Mouse (Mus musculus) forebrain, embryonic 12.5 days (tissue): ENCODE results near the gene Morn5. TPM values are rescaled to one million over a fixed set of nuclear protein-coding genes. Genes with fewer than 3 reads are reported as not detected.

Source experiments
- ATAC-seq: fragments of 200-750 bp; cut with Nextera tagmentation; 2 replicates; pipeline ENCODE4 v1.8.0; 2017; ENCODE audit warnings: moderate TSS enrichment; ENCODE audit not compliant: low FRiP score
- H3K27ac ChIP-seq: fragments of 300-500 bp; sonication (generic); 2 replicates; pipeline ENCODE4 v1.5.1; 2016; ENCODE audit warnings: mild to moderate bottlenecking
- H3K27me3 ChIP-seq: fragments of 300-500 bp; sonication (generic); 2 replicates; pipeline ENCODE4 v1.6.1; 2016; ENCODE audit warnings: mild to moderate bottlenecking
- H3K36me3 ChIP-seq: fragments of 300-500 bp; sonication (generic); replicated peaks from 2 replicates; pipeline ENCODE4 v1.6.1; 2016; ENCODE audit warnings: mild to moderate bottlenecking
- H3K4me1 ChIP-seq: fragments of 300-500 bp; sonication (generic); 2 replicates; pipeline ENCODE4 v1.6.1; 2016
- H3K4me2 ChIP-seq: fragments of 300-500 bp; sonication (generic); 2 replicates; pipeline ENCODE4 v1.6.1; 2016; ENCODE audit warnings: mild to moderate bottlenecking, moderate library complexity
- H3K4me3 ChIP-seq: fragments of 300-500 bp; sonication (generic); replicated peaks from 2 replicates; pipeline ENCODE4 v1.5.1; 2016; ENCODE audit warnings: mild to moderate bottlenecking
- H3K9ac ChIP-seq: fragments of 300-500 bp; sonication (generic); 2 replicates; pipeline ENCODE4 v1.6.1; 2016; ENCODE audit warnings: mild to moderate bottlenecking
- H3K9me3 ChIP-seq: fragments of 300-500 bp; sonication (generic); 2 replicates; pipeline ENCODE4 v1.6.1; 2016
- WGBS: fragments of 180-500 bp; shearing (Covaris S2); methylation state at CpG from one replicate; pipeline ENCODE4 v1.1.7; 2016; 5-methylcytosine and 5-hydroxymethylcytosine counted together
- polyA plus RNA-seq: library from polyadenylated mRNA; unstranded; fragments of >200 nt; fragmentation: Nextera tagmentation; extraction: Ambion mirVana; gene quantifications from 2 replicates; pipeline ENCODE4 v1.2.1, GENCODE M21; 2016

Gene Morn5
- polyA plus RNA-seq, 1 experiment from 2014 or later = 1.3 TPM

GRCm38 (mm10) chr2:36034898-36035297, 14.4 kb upstream of the Morn5 start:
- no peak for ATAC-seq
- H3K4me2 ChIP-seq = no peak overlapping the region
- H3K9ac ChIP-seq = no peak overlapping the region
- peaks cover 44% of the 10 kb centered on the region for H3K36me3 ChIP-seq
- no peak overlapping the region for H3K4me3 ChIP-seq
- peaks cover 1% of the 10 kb centered on the region; the same call in 1 of the 2 replicates for H3K4me1 ChIP-seq
- H3K9me3 ChIP-seq = no peaks in the 10 kb centered on the region
- H3K27me3 ChIP-seq = no peaks in the 10 kb centered on the region
- no peak overlapping the region for H3K27ac ChIP-seq
- WGBS = 86% methylated on average over 7 of the region's 7 CpGs

GRCm38 (mm10) chr2:36035413-36036081, 13.7 kb upstream of the Morn5 start:
- no peak overlapping the region for H3K4me2 ChIP-seq
- 85% methylated on average over 11 of the region's 11 CpGs for WGBS
- H3K36me3 ChIP-seq = peaks cover 44% of the 10 kb centered on the region
- no peak for ATAC-seq
- H3K27ac ChIP-seq = no peak overlapping the region
- no peaks in the 10 kb centered on the region for H3K9me3 ChIP-seq
- H3K4me1 ChIP-seq = no peaks in the 10 kb centered on the region
- H3K27me3 ChIP-seq = no peaks in the 10 kb centered on the region
- H3K9ac ChIP-seq = no peak overlapping the region
- H3K4me3 ChIP-seq = no peak overlapping the region

- no peaks in the 10 kb centered on the region for H3K27me3 ChIP-seq
- H3K9me3 ChIP-seq = no peaks in the 10 kb centered on the region
- H3K36me3 ChIP-seq = peaks cover 57% of the 10 kb centered on the region
- no peak overlapping the region for H3K9ac ChIP-seq
- no peak overlapping the region for H3K27ac ChIP-seq
- H3K4me2 ChIP-seq = no peak overlapping the region
- no peak for ATAC-seq
- H3K4me1 ChIP-seq = no peaks in the 10 kb centered on the region
- WGBS = 86% methylated on average over 7 of the region's 7 CpGs
- H3K4me3 ChIP-seq = no peak overlapping the region
Observed at GRCm38 (mm10) chr2:36039297-36039985, 9.8 kb upstream of the Morn5 start.

GRCm38 (mm10) chr2:36040872-36041271, 8.4 kb upstream of the Morn5 start:
- H3K27me3 ChIP-seq = no peaks in the 10 kb centered on the region
- no peaks in the 10 kb centered on the region for H3K4me1 ChIP-seq
- no peaks in the 10 kb centered on the region for H3K9me3 ChIP-seq
- H3K27ac ChIP-seq = no peak overlapping the region
- peaks cover 46% of the 10 kb centered on the region for H3K36me3 ChIP-seq
- no peak overlapping the region for H3K9ac ChIP-seq
- no peak overlapping the region for H3K4me2 ChIP-seq
- ATAC-seq = no peak
- whole genome bisulfite sequencing = 83% methylated on average over 1 of the region's 1 CpGs
- H3K4me3 ChIP-seq = no peak overlapping the region

- Histone ChIP-seq H3K27ac (no peak overlapping the region), H3K36me3 (peaks cover 10% of the 10 kb centered on the region), H3K4me1 (peaks cover 11% of the 10 kb centered on the region), H3K9me3 (no peaks in the 10 kb centered on the region), H3K4me2 (peak overlapping the region; percentile 83), H3K27me3 (peaks cover 7% of the 10 kb centered on the region; the same call in 1 of the 2 replicates), H3K4me3 (peak overlapping the region; percentile 80), H3K9ac (peak overlapping the region; percentile 72)
- 76% methylated on average over 8 of the region's 8 CpGs for WGBS
- no peak for ATAC-seq
Observed at GRCm38 (mm10) chr2:36048164-36048563, 1.1 kb upstream of the Morn5 start.

- peaks cover 7% of the 10 kb centered on the region; the same call in 1 of the 2 replicates for H3K27me3 ChIP-seq
- WGBS = 53% methylated on average over 10 of the region's 10 CpGs
- H3K4me1 ChIP-seq = peaks cover 11% of the 10 kb centered on the region
- H3K27ac ChIP-seq = no peak overlapping the region
- H3K9ac ChIP-seq = no peak overlapping the region
- H3K9me3 ChIP-seq = no peaks in the 10 kb centered on the region
- H3K4me2 ChIP-seq = peak overlapping the region; percentile 83
- H3K4me3 ChIP-seq = peak overlapping the region; percentile 80
- peak; percentile 60; the same call in 1 of the 2 replicates for ATAC-seq
- H3K36me3 ChIP-seq = no peaks in the 10 kb centered on the region
Observed at GRCm38 (mm10) chr2:36049567-36049954, 303 bp downstream of the Morn5 start.

- Histone ChIP-seq H3K27me3 (peaks cover 7% of the 10 kb centered on the region; the same call in 1 of the 2 replicates), H3K27ac (no peak overlapping the region), H3K36me3 (no peaks in the 10 kb centered on the region), H3K4me2 (no peak overlapping the region), H3K4me1 (peaks cover 7% of the 10 kb centered on the region), H3K9ac (no peak overlapping the region), H3K4me3 (no peak overlapping the region), H3K9me3 (no peaks in the 10 kb centered on the region)
- ATAC-seq = no peak
- WGBS = 74% methylated on average over 3 of the region's 3 CpGs
Observed at GRCm38 (mm10) chr2:36053249-36053648, 4.0 kb downstream of the Morn5 start.

- H3K27me3 ChIP-seq = no peaks in the 10 kb centered on the region
- 60% methylated on average over 3 of the region's 3 CpGs for WGBS
Observed at GRCm38 (mm10) chr2:36056248-36056647, 7.0 kb downstream of the Morn5 start.

GRCm38 (mm10) chr2:36061409-36061808, 12.2 kb downstream of the Morn5 start:
- no peak overlapping the region for H3K4me3 ChIP-seq
- no peak overlapping the region for H3K4me2 ChIP-seq
- WGBS = 75% methylated on average over 5 of the region's 5 CpGs
- no peaks in the 10 kb centered on the region for H3K27me3 ChIP-seq
- H3K9ac ChIP-seq = no peak overlapping the region
- H3K27ac ChIP-seq = no peak overlapping the region
- no peak for ATAC-seq
- H3K9me3 ChIP-seq = no peaks in the 10 kb centered on the region
- no peaks in the 10 kb centered on the region for H3K4me1 ChIP-seq
- no peaks in the 10 kb centered on the region for H3K36me3 ChIP-seq

More at GRCm38 (mm10) chr2:36056248-36056647, 7.0 kb downstream of the Morn5 start:
- no peak for ATAC-seq
- H3K9ac ChIP-seq = no peak overlapping the region
- no peak overlapping the region for H3K27ac ChIP-seq
- no peak overlapping the region for H3K4me2 ChIP-seq
- H3K9me3 ChIP-seq = no peaks in the 10 kb centered on the region
- H3K4me1 ChIP-seq = no peaks in the 10 kb centered on the region
- no peak overlapping the region for H3K4me3 ChIP-seq
- no peaks in the 10 kb centered on the region for H3K36me3 ChIP-seq

GRCm38 (mm10) chr2:36067132-36067531, 17.9 kb downstream of the Morn5 start:
- H3K27ac ChIP-seq = no peak overlapping the region
- 43% methylated on average over 9 of the region's 9 CpGs for WGBS

GRCm38 (mm10) chr2:36071660-36072305, 22.5 kb downstream of the Morn5 start:
- Histone ChIP-seq H3K27ac (no peak overlapping the region), H3K4me3 (no peak overlapping the region), H3K4me2 (no peak overlapping the region), H3K4me1 (0 out of 2 replicates have a peak, but pooled peaks cover under 1% of the 10 kb centered on the region), H3K9ac (no peak overlapping the region), H3K36me3 (no peaks in the 10 kb centered on the region), H3K9me3 (no peaks in the 10 kb centered on the region), H3K27me3 (0 out of 2 replicates have a peak, but pooled peaks cover 7% of the 10 kb centered on the region)
- 83% methylated on average over 8 of the region's 8 CpGs for WGBS
- ATAC-seq = no peak

More at GRCm38 (mm10) chr2:36067132-36067531, 17.9 kb downstream of the Morn5 start:
- no peak overlapping the region for H3K9ac ChIP-seq
- H3K36me3 ChIP-seq = no peaks in the 10 kb centered on the region
- no peaks in the 10 kb centered on the region for H3K4me1 ChIP-seq
- H3K4me3 ChIP-seq = no peak overlapping the region
- 0 out of 2 replicates have a peak, but pooled peaks cover 4% of the 10 kb centered on the region for H3K27me3 ChIP-seq
- no peak for ATAC-seq
- no peaks in the 10 kb centered on the region for H3K9me3 ChIP-seq
- H3K4me2 ChIP-seq = no peak overlapping the region

GRCm38 (mm10) chr2:36073781-36074180, 24.5 kb downstream of the Morn5 start:
- Histone ChIP-seq H3K9me3 (no peaks in the 10 kb centered on the region), H3K4me2 (no peak overlapping the region), H3K27ac (no peak overlapping the region), H3K36me3 (no peaks in the 10 kb centered on the region), H3K9ac (no peak overlapping the region), H3K27me3 (0 out of 2 replicates have a peak, but pooled peaks cover 8% of the 10 kb centered on the region), H3K4me1 (peaks cover 13% of the 10 kb centered on the region), H3K4me3 (no peak overlapping the region)
- WGBS = 63% methylated on average over 3 of the region's 3 CpGs
- ATAC-seq = no peak
